Mouse (Mus musculus) embryonic facial prominence, embryonic 14.5 days (tissue): ENCODE results near the gene Gpr135. TPM values are rescaled to one million over a fixed set of nuclear protein-coding genes. Genes with fewer than 3 reads are reported as not detected.
A peak's percentile ranks its signal among the peaks of the same experiment; 100 is the strongest.

Experiments used
- ATAC-seq: fragments of 200-750 bp; cut with Nextera tagmentation; 2 replicates; pipeline ENCODE4 v1.8.0; 2017; ENCODE audit warnings: low read depth, moderate number of reproducible peaks, moderate TSS enrichment
- DNase-seq: peaks from one replicate; pipeline ENCODE4 v3.0.0-alpha.2; 2015; ENCODE audit warnings: low spot score
- H3K27ac ChIP-seq: fragments of 300-500 bp; sonication (generic); replicated peaks from 2 replicates; pipeline ENCODE4 v1.5.1; 2014; ENCODE audit warnings: low read depth, mild to moderate bottlenecking, low read length, moderate library complexity
- H3K27me3 ChIP-seq: fragments of 300-500 bp; sonication (generic); replicated peaks from 2 replicates; pipeline ENCODE4 v1.6.1; 2014; ENCODE audit warnings: low read length; ENCODE audit not compliant: control insufficient read depth, insufficient read depth
- H3K36me3 ChIP-seq: fragments of 300-500 bp; sonication (generic); 2 replicates; pipeline ENCODE4 v1.6.1; 2014; ENCODE audit warnings: low read length, mixed read lengths; ENCODE audit not compliant: control insufficient read depth, insufficient read depth
- H3K4me1 ChIP-seq: fragments of 300-500 bp; sonication (generic); 2 replicates; pipeline ENCODE4 v1.6.1; 2014; ENCODE audit warnings: antibody characterized with exemption, low read length; ENCODE audit not compliant: control insufficient read depth, insufficient read depth
- H3K4me2 ChIP-seq: fragments of 300-500 bp; sonication (generic); 2 replicates; pipeline ENCODE4 v1.6.1; 2014; ENCODE audit warnings: low read depth, mild to moderate bottlenecking, low read length, moderate library complexity, mixed read lengths
- H3K4me3 ChIP-seq: fragments of 300-500 bp; sonication (generic); 2 replicates; pipeline ENCODE4 v1.5.1; 2014; ENCODE audit warnings: low read depth, mild to moderate bottlenecking, low read length
- H3K9ac ChIP-seq: fragments of 300-500 bp; sonication (generic); 2 replicates; pipeline ENCODE4 v1.6.1; 2014; ENCODE audit warnings: low read depth, mild to moderate bottlenecking, low read length, moderate library complexity, mixed read lengths
- H3K9me3 ChIP-seq: fragments of 300-500 bp; sonication (generic); 2 replicates; pipeline ENCODE4 v1.6.1; 2016; ENCODE audit warnings: low read length; ENCODE audit not compliant: control insufficient read depth
- WGBS: fragments of 180-500 bp; shearing (Covaris S2); extraction: QIAGEN DNeasy Blood & Tissue Kit; methylation state at CpG from one replicate; pipeline ENCODE4 v1.1.7; 2014; 5-methylcytosine and 5-hydroxymethylcytosine counted together
- polyA plus RNA-seq: library from polyadenylated mRNA; unstranded; fragments of >200 nt; fragmentation: Nextera tagmentation; extraction: Ambion mirVana; gene quantifications from 2 replicates; pipeline ENCODE4 v1.2.1, GENCODE M21; 2014

The Gpr135 gene
- polyA plus RNA-seq, 1 experiment from 2014 or later, result 1.0 TPM

GRCm38 (mm10) chr12:72086166-72086825 lies 15.4 kb upstream of the Gpr135 start:
- WGBS, result 1% methylated on average over 18 of the region's 18 CpGs
- ATAC-seq, result no peak

GRCm38 (mm10) chr12:72085329-72086165 lies 14.6 kb upstream of the Gpr135 start, which contains the start of the genes L3hypdh and Jkamp:
Gene L3hypdh (minus strand): TSS chr12:72085439.
Gene Jkamp (plus strand): TSS chr12:72085589.
- ATAC-seq (peak; percentile 97), DNase-seq (peak; percentile 100)
- Histone ChIP-seq H3K4me3 (peak within 1 kb of the TSS; percentile 64), H3K36me3 (peaks cover 8% of the 10 kb centered on the region; the same call in 1 of the 2 replicates), H3K4me2 (peak within 1 kb of the TSS; percentile 87), H3K27me3 (no peaks in the 10 kb centered on the region), H3K9me3 (no peaks in the 10 kb centered on the region), H3K9ac (peak within 1 kb of the TSS; percentile 85), H3K27ac (peak within 1 kb of the TSS; percentile 95), H3K4me1 (peaks cover 25% of the 10 kb centered on the region)
- WGBS, result under 1% methylated on average over 35 of the region's 60 CpGs

More at GRCm38 (mm10) chr12:72086166-72086825, 15.4 kb upstream of the Gpr135 start:
- DNase-seq, result no peak
- Histone ChIP-seq H3K4me3 (peak overlapping the region; percentile 64), H3K36me3 (peaks cover 16% of the 10 kb centered on the region; the same call in 1 of the 2 replicates), H3K27me3 (no peaks in the 10 kb centered on the region), H3K4me2 (peak overlapping the region; percentile 87), H3K9ac (peak overlapping the region; percentile 85), H3K9me3 (no peaks in the 10 kb centered on the region), H3K27ac (peak overlapping the region; percentile 95), H3K4me1 (peaks cover 25% of the 10 kb centered on the region)

GRCm38 (mm10) chr12:72085024-72085328 lies 14.1 kb upstream of the Gpr135 start:
- H3K4me1 ChIP-seq, result peaks cover 25% of the 10 kb centered on the region
- H3K36me3 ChIP-seq, result 0 out of 2 replicates have a peak, but pooled peaks cover 3% of the 10 kb centered on the region
- peak overlapping the region; percentile 79 for H3K9ac ChIP-seq
- peak overlapping the region; percentile 87 for H3K4me2 ChIP-seq
- no peaks in the 10 kb centered on the region for H3K9me3 ChIP-seq
- whole genome bisulfite sequencing, result 2% methylated on average over 17 of the region's 31 CpGs
- no peak for DNase-seq
- ATAC-seq, result no peak; the same call in 1 of the 2 replicates
- H3K27ac ChIP-seq, result peak overlapping the region; percentile 81
- peak overlapping the region; percentile 64 for H3K4me3 ChIP-seq
- H3K27me3 ChIP-seq, result no peaks in the 10 kb centered on the region

GRCm38 (mm10) chr12:72084261-72085023 lies 13.5 kb upstream of the Gpr135 start:
- Histone ChIP-seq H3K4me1 (peaks cover 25% of the 10 kb centered on the region), H3K4me3 (peak overlapping the region; percentile 64), H3K9me3 (no peaks in the 10 kb centered on the region), H3K36me3 (no peaks in the 10 kb centered on the region), H3K27me3 (no peaks in the 10 kb centered on the region), H3K27ac (peak overlapping the region; percentile 81), H3K9ac (peak overlapping the region; percentile 79), H3K4me2 (peak overlapping the region; percentile 87)
- no peak for ATAC-seq
- DNase-seq, result peak; percentile 64
- 2% methylated on average over 35 of the region's 46 CpGs for WGBS

GRCm38 (mm10) chr12:72083265-72083664 lies 12.3 kb upstream of the Gpr135 start:
- Histone ChIP-seq H3K4me3 (no peak overlapping the region), H3K9me3 (no peaks in the 10 kb centered on the region), H3K36me3 (no peaks in the 10 kb centered on the region), H3K4me2 (no peak overlapping the region), H3K9ac (no peak overlapping the region), H3K27me3 (no peaks in the 10 kb centered on the region), H3K4me1 (peaks cover 25% of the 10 kb centered on the region), H3K27ac (no peak overlapping the region)
- 84% methylated on average over 9 of the region's 9 CpGs for WGBS
- DNase-seq, result no peak
- ATAC-seq, result no peak

- no peaks in the 10 kb centered on the region for H3K27me3 ChIP-seq
- H3K9me3 ChIP-seq, result no peaks in the 10 kb centered on the region
- H3K36me3 ChIP-seq, result no peaks in the 10 kb centered on the region
- no peak overlapping the region for H3K27ac ChIP-seq
- H3K4me2 ChIP-seq, result peak overlapping the region; percentile 47
- ATAC-seq (no peak), DNase-seq (peak; percentile 30)
- peaks cover 16% of the 10 kb centered on the region for H3K4me1 ChIP-seq
- 24% methylated on average over 18 of the region's 18 CpGs for WGBS
- peak overlapping the region; percentile 46; the same call in 1 of the 2 replicates for H3K9ac ChIP-seq
- peak overlapping the region; percentile 3; the same call in 1 of the 2 replicates for H3K4me3 ChIP-seq
Measured at GRCm38 (mm10) chr12:72082370-72082769, 11.4 kb upstream of the Gpr135 start.

GRCm38 (mm10) chr12:72081961-72082360 lies 11.0 kb upstream of the Gpr135 start:
- H3K4me3 ChIP-seq, result no peak overlapping the region
- DNase-seq (no peak), ATAC-seq (no peak)
- H3K27me3 ChIP-seq, result no peaks in the 10 kb centered on the region
- no peak overlapping the region for H3K27ac ChIP-seq
- no peaks in the 10 kb centered on the region for H3K9me3 ChIP-seq
- 77% methylated on average over 3 of the region's 3 CpGs for WGBS
- 0 out of 2 replicates have a peak overlapping the region, but pooled peaks have one; percentile 46 for H3K9ac ChIP-seq
- H3K4me1 ChIP-seq, result peaks cover 13% of the 10 kb centered on the region; the same call in 1 of the 2 replicates
- no peaks in the 10 kb centered on the region for H3K36me3 ChIP-seq
- peak overlapping the region; percentile 47; the same call in 1 of the 2 replicates for H3K4me2 ChIP-seq

- Histone ChIP-seq H3K27me3 (no peaks in the 10 kb centered on the region), H3K27ac (no peak overlapping the region), H3K9ac (no peak overlapping the region), H3K4me3 (no peak overlapping the region), H3K9me3 (0 out of 2 replicates have a peak, but pooled peaks cover 3% of the 10 kb centered on the region), H3K4me1 (peaks cover 10% of the 10 kb centered on the region; the same call in 1 of the 2 replicates), H3K4me2 (no peak overlapping the region), H3K36me3 (peaks cover 15% of the 10 kb centered on the region)
- ATAC-seq (no peak), DNase-seq (no peak)
- WGBS, result 92% methylated on average over 3 of the region's 3 CpGs
Measured at GRCm38 (mm10) chr12:72078248-72078647, 7.3 kb upstream of the Gpr135 start.
